Mouse (Mus musculus): ENCODE measurements around the gene Pnmal2.

- peak; percentile 63 for TF ChIP-seq CTCF (IDR thresholded peaks at IDR 0.05; ENCODE audit: insufficient read depth, low read length)
- no peak for TF ChIP-seq POLR2A (IDR thresholded peaks at IDR 0.05; ENCODE audit: borderline replicate concordance, extremely low read depth, low read depth, low read length)
These were observed 13.6 kb upstream of the Pnmal2 start for GRCm38 (mm10) chr7:16930850-16931249.

Data from lung, adult 2 months (tissue).